Mouse (Mus musculus) heart, embryonic 11.5 days (tissue): ENCODE data around the gene Maml2. TPM values are rescaled to one million over a fixed set of nuclear protein-coding genes. Genes with fewer than 3 reads are reported as not detected.

Experiments used
- ATAC-seq: fragments of 200-750 bp; cut with Nextera tagmentation; replicated peaks from 2 replicates; pipeline ENCODE4 v1.8.0; 2017; ENCODE audit warnings: moderate library complexity; ENCODE audit not compliant: insufficient number of reproducible peaks, low FRiP score, low TSS enrichment
- H3K27ac ChIP-seq: fragments of 300-500 bp; sonication (generic); 2 replicates; pipeline ENCODE4 v1.5.1; 2014; ENCODE audit warnings: mild to moderate bottlenecking, low read depth, low read length
- H3K27me3 ChIP-seq: fragments of 300-500 bp; sonication (generic); 2 replicates; pipeline ENCODE4 v1.6.1; 2014; ENCODE audit warnings: mild to moderate bottlenecking, low read length, mixed read lengths; ENCODE audit not compliant: control insufficient read depth, insufficient read depth
- H3K36me3 ChIP-seq: fragments of 300-500 bp; sonication (generic); 2 replicates; pipeline ENCODE4 v1.6.1; 2014; ENCODE audit warnings: mild to moderate bottlenecking, low read length, moderate library complexity, mixed read lengths; ENCODE audit not compliant: control insufficient read depth, insufficient read depth
- H3K4me1 ChIP-seq: fragments of 300-500 bp; sonication (generic); 2 replicates; pipeline ENCODE4 v1.6.1; 2014; ENCODE audit warnings: low read length; ENCODE audit not compliant: control insufficient read depth, insufficient read depth
- H3K4me2 ChIP-seq: fragments of 300-500 bp; sonication (generic); 2 replicates; pipeline ENCODE4 v1.6.1; 2014; ENCODE audit warnings: mild to moderate bottlenecking, moderate library complexity
- H3K4me3 ChIP-seq: fragments of 300-500 bp; sonication (generic); 2 replicates; pipeline ENCODE4 v1.5.1; 2014; ENCODE audit warnings: low read depth, low read length
- H3K9ac ChIP-seq: fragments of 300-500 bp; sonication (generic); 2 replicates; pipeline ENCODE4 v1.6.1; 2014; ENCODE audit warnings: mild to moderate bottlenecking, low read depth, low read length, moderate library complexity
- H3K9me3 ChIP-seq: fragments of 300-500 bp; sonication (generic); replicated peaks from 2 replicates; pipeline ENCODE4 v1.6.1; 2016; ENCODE audit warnings: low read length; ENCODE audit not compliant: control insufficient read depth
- WGBS: fragments of 180-500 bp; shearing (Covaris S2); extraction: QIAGEN DNeasy Blood & Tissue Kit; methylation state at CpG from one replicate; pipeline ENCODE4 v1.1.7; 2014; ENCODE audit not compliant: insufficient replicate concordance; 5-methylcytosine and 5-hydroxymethylcytosine counted together
- polyA plus RNA-seq: library from polyadenylated mRNA; unstranded; fragments of >200 nt; fragmentation: Nextera tagmentation; extraction: Ambion mirVana; gene quantifications from 2 replicates; pipeline ENCODE4 v1.2.1, GENCODE M21; 2014

Gene Maml2
- polyA plus RNA-seq, 1 experiment from 2014 or later: 9.1 TPM

GRCm38 (mm10) chr9:13429477-13430125 is 131.8 kb downstream of the Maml2 start:
- no peak for ATAC-seq
- Histone ChIP-seq H3K4me1 (peaks cover 48% of the 10 kb centered on the region), H3K4me2 (no peak overlapping the region), H3K27ac (0 out of 2 replicates have a peak overlapping the region, but pooled peaks have one; percentile 7), H3K27me3 (no peaks in the 10 kb centered on the region), H3K36me3 (no peaks in the 10 kb centered on the region), H3K9me3 (no peaks in the 10 kb centered on the region), H3K4me3 (no peak overlapping the region), H3K9ac (no peak overlapping the region)
- WGBS: 41% methylated on average over 2 of the region's 2 CpGs

GRCm38 (mm10) chr9:13430302-13430701 is 132.5 kb downstream of the Maml2 start:
- Histone ChIP-seq H3K9ac (no peak overlapping the region), H3K4me2 (no peak overlapping the region), H3K36me3 (no peaks in the 10 kb centered on the region), H3K9me3 (no peaks in the 10 kb centered on the region), H3K4me1 (peaks cover 42% of the 10 kb centered on the region), H3K27me3 (no peaks in the 10 kb centered on the region), H3K4me3 (no peak overlapping the region), H3K27ac (peak overlapping the region; percentile 72)
- ATAC-seq: peak; percentile 65
- WGBS: 34% methylated on average over 6 of the region's 6 CpGs

- ATAC-seq: 0 out of 2 replicates have a peak, but pooled peaks have one; percentile 18
- Histone ChIP-seq H3K27ac (peak overlapping the region; percentile 72), H3K9me3 (no peaks in the 10 kb centered on the region), H3K36me3 (no peaks in the 10 kb centered on the region), H3K4me2 (no peak overlapping the region), H3K9ac (no peak overlapping the region), H3K4me3 (no peak overlapping the region), H3K27me3 (no peaks in the 10 kb centered on the region), H3K4me1 (peaks cover 41% of the 10 kb centered on the region)
These were observed 133.0 kb downstream of the Maml2 start for GRCm38 (mm10) chr9:13430744-13431143.

- H3K4me1 ChIP-seq: peaks cover 32% of the 10 kb centered on the region
- no peaks in the 10 kb centered on the region for H3K27me3 ChIP-seq
- no peak overlapping the region for H3K4me3 ChIP-seq
- 0 out of 2 replicates have a peak overlapping the region, but pooled peaks have one; percentile 2 for H3K27ac ChIP-seq
- 93% methylated on average over 3 of the region's 3 CpGs for WGBS
- no peak for ATAC-seq
- no peak overlapping the region for H3K9ac ChIP-seq
- no peaks in the 10 kb centered on the region for H3K9me3 ChIP-seq
- no peaks in the 10 kb centered on the region for H3K36me3 ChIP-seq
- H3K4me2 ChIP-seq: no peak overlapping the region
These were observed 133.9 kb downstream of the Maml2 start for GRCm38 (mm10) chr9:13431646-13432045.

- no peak for ATAC-seq
- Histone ChIP-seq H3K9ac (no peak overlapping the region), H3K36me3 (no peaks in the 10 kb centered on the region), H3K4me1 (peaks cover 30% of the 10 kb centered on the region), H3K9me3 (0 out of 2 replicates have a peak, but pooled peaks cover 2% of the 10 kb centered on the region), H3K27ac (no peak overlapping the region; the same call in 1 of the 2 replicates), H3K4me3 (no peak overlapping the region), H3K4me2 (no peak overlapping the region), H3K27me3 (no peaks in the 10 kb centered on the region)
- 62% methylated on average over 6 of the region's 6 CpGs for WGBS
These were observed 135.8 kb downstream of the Maml2 start for GRCm38 (mm10) chr9:13433501-13434090.

GRCm38 (mm10) chr9:13440911-13441310 is 143.2 kb downstream of the Maml2 start:
- H3K27ac ChIP-seq: no peak overlapping the region
- no peak for ATAC-seq
- H3K27me3 ChIP-seq: no peaks in the 10 kb centered on the region
- H3K4me1 ChIP-seq: peaks cover 12% of the 10 kb centered on the region
- no peak overlapping the region for H3K9ac ChIP-seq
- whole genome bisulfite sequencing: 63% methylated on average over 6 of the region's 6 CpGs
- no peaks in the 10 kb centered on the region for H3K36me3 ChIP-seq
- no peak overlapping the region for H3K4me2 ChIP-seq
- H3K4me3 ChIP-seq: no peak overlapping the region
- 0 out of 2 replicates have a peak, but pooled peaks cover 2% of the 10 kb centered on the region for H3K9me3 ChIP-seq

GRCm38 (mm10) chr9:13442012-13442735 is 144.4 kb downstream of the Maml2 start:
- Histone ChIP-seq H3K36me3 (no peaks in the 10 kb centered on the region), H3K9ac (no peak overlapping the region)

GRCm38 (mm10) chr9:13443484-13444211 is 145.9 kb downstream of the Maml2 start:
- Histone ChIP-seq H3K9ac (no peak overlapping the region), H3K36me3 (no peaks in the 10 kb centered on the region), H3K4me3 (no peak overlapping the region), H3K27me3 (no peaks in the 10 kb centered on the region), H3K4me2 (no peak overlapping the region), H3K27ac (no peak overlapping the region), H3K4me1 (peaks cover 13% of the 10 kb centered on the region), H3K9me3 (no peaks in the 10 kb centered on the region)
- no peak for ATAC-seq
- 50% methylated on average over 1 of the region's 1 CpGs for WGBS

More at GRCm38 (mm10) chr9:13442012-13442735, 144.4 kb downstream of the Maml2 start:
- peak; percentile 63 for ATAC-seq
- H3K4me3 ChIP-seq: no peak overlapping the region
- WGBS: 35% methylated on average over 13 of the region's 13 CpGs
- peak overlapping the region; percentile 77 for H3K27ac ChIP-seq
- H3K27me3 ChIP-seq: no peaks in the 10 kb centered on the region
- H3K9me3 ChIP-seq: 0 out of 2 replicates have a peak, but pooled peaks cover 2% of the 10 kb centered on the region
- peak overlapping the region; percentile 42 for H3K4me2 ChIP-seq
- H3K4me1 ChIP-seq: peaks cover 12% of the 10 kb centered on the region
